Mouse (Mus musculus): ENCODE data around the gene Parp4.

Gene Parp4

DNA sequence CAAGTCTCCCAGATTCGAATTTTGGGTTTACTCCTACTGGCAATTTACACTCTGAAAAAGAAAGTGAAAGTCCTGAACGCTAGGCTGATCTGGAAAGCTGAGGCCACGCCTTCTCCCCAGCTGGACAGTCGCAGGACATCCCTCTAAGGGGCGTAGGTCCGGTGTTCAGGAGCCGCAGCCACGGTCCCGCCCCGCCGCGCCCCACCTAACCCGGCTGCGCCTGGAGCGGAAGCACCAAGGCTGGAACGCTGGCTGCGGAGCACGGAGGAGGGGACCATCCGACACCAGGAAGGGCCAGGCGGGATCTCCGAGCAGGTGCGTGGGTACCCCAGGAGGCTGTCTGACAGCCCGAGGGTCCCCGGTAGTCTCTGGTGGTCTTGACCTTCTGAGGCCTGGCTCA is at the start of gene Parp4, which contains the start of gene Cenpj:
Gene Parp4 (plus strand): TSS at position 204 of the 400 bp plus-strand sequence.
Gene Cenpj (minus strand): TSS at position 10 of the 400 bp plus-strand sequence.
- DNase-seq (ENCODE audit: low read depth in 2 of 2, low spot score in 2 of 2), result peak; percentile 48 to 56

- DNase-seq (ENCODE audit: low read depth in 2 of 2, low spot score in 2 of 2), result no peak
Observed at GRCm38 (mm10) chr14:56530788-56531187, 44.6 kb upstream of the Parp4 start.

DNA sequence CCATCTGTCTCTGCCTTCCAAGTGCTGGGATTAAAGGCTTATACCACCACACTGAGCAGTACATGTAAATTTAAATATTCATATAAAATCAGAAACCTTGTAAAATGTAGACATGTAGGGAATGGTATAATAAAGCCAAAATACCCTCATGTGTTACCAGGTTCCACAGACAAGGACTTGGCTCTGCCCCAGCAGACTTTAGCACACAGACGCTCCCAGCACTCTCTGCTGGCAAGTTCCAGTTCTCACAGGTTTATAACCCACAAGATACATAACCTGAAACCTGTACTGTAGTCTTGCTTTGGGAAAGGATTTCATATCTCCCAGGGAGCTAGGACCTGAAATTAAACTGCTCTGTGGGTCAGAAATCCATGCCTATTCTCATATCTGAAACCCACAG is 30.5 kb upstream of the Parp4 start:
- no peak for DNase-seq (ENCODE audit: low read depth in 2 of 2, low spot score in 2 of 2)

- no peak for DNase-seq (ENCODE audit: low read depth in 2 of 2, low spot score in 2 of 2)
Observed at GRCm38 (mm10) chr14:56545491-56545890, 29.9 kb upstream of the Parp4 start.

GRCm38 (mm10) chr14:56550960-56551359 is 24.5 kb upstream of the Parp4 start:
- no peak for DNase-seq (ENCODE audit: low read depth in 2 of 2, low spot score in 2 of 2)

GRCm38 (mm10) chr14:56552924-56553323 is 22.5 kb upstream of the Parp4 start:
- no peak for DNase-seq (ENCODE audit: low read depth in 2 of 2, low spot score in 2 of 2)

- no peak for DNase-seq (ENCODE audit: low read depth in 2 of 2, low spot score in 2 of 2)
Observed at GRCm38 (mm10) chr14:56553331-56553730, 22.1 kb upstream of the Parp4 start.

DNA sequence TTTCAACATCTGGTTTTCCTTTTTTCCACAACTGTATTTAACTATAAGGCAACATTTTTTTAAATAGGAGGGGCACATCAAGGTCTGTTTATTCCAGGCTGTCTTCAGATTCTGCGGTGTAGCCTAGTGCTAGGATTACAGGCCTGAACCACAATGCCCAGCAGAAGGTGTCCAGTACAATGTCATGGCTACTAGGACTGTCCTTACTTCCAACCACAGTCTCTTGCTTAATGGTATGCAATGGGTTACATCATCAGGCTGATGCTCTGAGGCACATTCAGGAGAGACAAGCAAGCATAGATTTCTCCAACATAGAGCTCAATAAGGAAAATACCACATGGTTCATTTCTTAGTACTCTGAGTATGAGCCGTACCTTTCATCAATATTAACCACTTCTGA is 20.7 kb upstream of the Parp4 start:
- DNase-seq (ENCODE audit: low read depth in 2 of 2, low spot score in 2 of 2), result no peak

- no peak for DNase-seq (ENCODE audit: low read depth in 2 of 2, low spot score in 2 of 2)
Observed at GRCm38 (mm10) chr14:56559134-56559533, 16.3 kb upstream of the Parp4 start.

GRCm38 (mm10) chr14:56567476-56567875 is 7.9 kb upstream of the Parp4 start:
- DNase-seq (ENCODE audit: low read depth in 2 of 2, low spot score in 2 of 2), result no peak

- no peak for DNase-seq (ENCODE audit: low read depth in 2 of 2, low spot score in 2 of 2)
Observed at GRCm38 (mm10) chr14:56569041-56569440, 6.4 kb upstream of the Parp4 start.

GRCm38 (mm10) chr14:56571310-56572093 is 3.9 kb upstream of the Parp4 start:
- peak; percentile 89 to 93 for DNase-seq (ENCODE audit: low read depth in 2 of 2, low spot score in 2 of 2)

DNA sequence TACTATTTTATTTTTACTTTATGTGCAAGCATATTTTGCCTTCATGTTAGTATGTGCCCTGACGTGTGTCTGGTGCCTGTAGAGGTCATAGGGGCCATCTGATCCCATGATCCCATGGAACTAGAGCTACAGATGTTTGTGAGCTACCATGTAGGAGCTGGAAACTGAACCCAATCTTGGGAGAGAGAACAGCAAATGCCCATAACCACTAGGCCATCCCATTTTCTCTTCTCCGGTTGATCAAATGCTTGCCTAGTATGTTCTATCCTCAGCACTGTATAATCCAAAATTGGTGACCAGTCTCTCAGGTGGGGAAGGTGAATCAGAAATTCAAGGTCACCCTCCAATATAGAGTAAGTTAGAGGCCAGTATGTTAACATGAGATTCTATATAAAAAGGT is 2.9 kb upstream of the Parp4 start:
- DNase-seq (ENCODE audit: low read depth in 2 of 2, low spot score in 2 of 2), result no peak

DNA sequence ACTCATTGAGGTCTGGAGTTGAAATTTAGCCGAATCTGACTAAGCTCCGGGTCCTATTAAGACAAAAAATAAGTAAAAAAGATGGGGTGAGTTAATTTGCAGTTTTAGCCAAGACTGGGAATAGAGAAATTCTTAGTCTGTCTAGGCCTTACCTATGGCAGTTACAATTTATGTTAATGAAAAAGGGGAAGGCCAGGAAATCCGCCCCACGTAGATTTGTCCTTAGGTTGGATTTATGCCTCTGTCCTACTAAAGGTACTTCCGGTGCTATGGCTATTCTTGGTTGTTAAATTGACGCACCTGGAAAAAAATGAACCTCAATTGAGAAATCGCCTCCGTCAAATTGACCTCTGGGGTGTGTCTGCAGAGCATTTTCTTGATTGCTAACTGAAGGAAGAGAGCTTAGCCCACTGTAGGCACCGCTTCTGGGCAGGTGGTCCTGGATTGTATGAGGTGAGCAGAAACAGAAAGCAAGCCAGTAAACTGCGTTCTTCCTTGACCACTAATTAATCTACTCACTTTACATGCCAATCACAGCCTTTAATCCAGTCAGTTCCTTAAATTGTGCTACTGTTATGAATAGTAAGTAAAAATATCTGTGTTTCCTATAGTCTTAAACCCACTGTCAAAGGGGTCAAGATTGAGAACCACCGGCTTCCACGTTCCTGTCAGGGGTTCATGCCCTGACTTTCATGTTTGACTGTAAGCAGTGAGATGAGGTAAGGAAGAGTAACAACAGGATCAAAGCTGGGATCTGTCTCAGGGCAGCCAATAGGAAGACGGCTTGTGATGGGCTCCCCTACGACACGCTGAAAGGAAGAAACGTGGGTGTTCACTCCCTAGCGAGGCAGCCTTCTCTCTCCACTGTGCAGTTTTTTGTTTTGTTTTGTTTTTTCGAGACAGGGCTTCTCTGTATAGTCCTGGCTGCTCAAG is 816 bp downstream of the Parp4 start:
- DNase-seq (ENCODE audit: low read depth in 2 of 2, low spot score in 2 of 2), result peak; percentile 34 to 48

- DNase-seq (ENCODE audit: low read depth in 2 of 2, low spot score in 2 of 2), result no peak
Observed at GRCm38 (mm10) chr14:56579011-56579410, 3.6 kb downstream of the Parp4 start.

- DNase-seq (ENCODE audit: low read depth in 2 of 2, low spot score in 2 of 2), result no peak
Observed at GRCm38 (mm10) chr14:56581117-56581516, 5.7 kb downstream of the Parp4 start.

DNA sequence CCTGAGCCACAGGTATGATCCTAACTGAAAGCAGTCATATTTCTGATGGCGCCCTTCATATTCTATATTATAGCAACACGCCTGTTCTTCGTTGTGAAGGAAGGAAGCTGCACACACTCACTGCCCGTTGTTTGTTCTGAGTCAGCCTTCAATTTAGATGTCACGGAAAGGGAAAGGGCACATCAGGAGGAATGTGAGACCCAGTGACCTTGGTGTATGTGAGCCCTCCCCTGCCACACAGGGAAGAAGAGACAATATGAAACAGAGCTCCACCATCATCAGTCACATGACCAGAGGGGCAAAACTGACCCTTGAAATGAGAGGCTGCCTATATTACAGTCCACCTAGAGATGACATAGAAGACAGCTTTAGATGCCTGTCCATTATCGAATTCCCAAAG is 6.9 kb downstream of the Parp4 start:
- DNase-seq (ENCODE audit: low read depth in 2 of 2, low spot score in 2 of 2), result no peak

GRCm38 (mm10) chr14:56592191-56592590 is 16.8 kb downstream of the Parp4 start:
- no peak for DNase-seq (ENCODE audit: low read depth in 2 of 2, low spot score in 2 of 2)

- DNase-seq (ENCODE audit: low read depth in 2 of 2, low spot score in 2 of 2), result no peak
Observed at GRCm38 (mm10) chr14:56594811-56595210, 19.4 kb downstream of the Parp4 start.

GRCm38 (mm10) chr14:56598759-56599158 is 23.3 kb downstream of the Parp4 start:
- peak; percentile 63 to 64 for DNase-seq (ENCODE audit: low read depth in 2 of 2, low spot score in 2 of 2)

- no peak for DNase-seq (ENCODE audit: low read depth in 2 of 2, low spot score in 2 of 2)
Observed at GRCm38 (mm10) chr14:56602069-56602468, 26.6 kb downstream of the Parp4 start.

DNA sequence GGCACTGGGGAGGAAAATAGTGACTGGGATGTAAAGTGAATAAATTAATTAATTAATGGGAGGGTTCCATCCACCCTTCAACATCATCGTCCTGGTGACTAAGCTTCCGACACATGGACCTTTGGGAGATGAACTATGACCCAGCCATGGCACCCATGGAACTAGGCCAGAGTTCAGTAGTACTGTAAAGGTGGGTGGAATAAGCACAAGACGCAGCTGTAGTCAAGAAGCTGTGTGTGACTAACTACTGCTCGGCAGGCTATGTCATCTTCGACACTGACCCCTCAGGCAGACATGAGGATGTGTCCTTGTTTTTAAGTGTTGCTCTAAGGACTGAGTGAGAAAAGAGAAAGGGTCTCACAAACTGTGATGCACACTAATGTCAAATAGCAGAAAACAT is 29.0 kb downstream of the Parp4 start:
- DNase-seq (ENCODE audit: low read depth in 2 of 2, low spot score in 2 of 2), result no peak
